Mouse (Mus musculus) spleen, adult 18-20 months (tissue): ENCODE results near the gene Ints6l.
"Not testable (repeated sequence)": the region's sequence is repeated elsewhere in the genome, so short reads cannot be mapped to it uniquely, and the experiment has no call there.

Experiments
- DNase-seq, 2 experiments: peaks; one replicate each; pipeline ENCODE4 v3.0.0; 2022; ENCODE audit warnings: mixed read lengths in 2 of 2

The Ints6l gene

GRCm38 (mm10) chrX:56454671-56455371 is at the start of gene Ints6l:
TSS of gene Ints6l (plus strand) at chrX:56454857.
- DNase-seq = peak; percentile 64 to 72

GRCm38 (mm10) chrX:56405482-56405881 is 49.2 kb upstream of the Ints6l start:
- DNase-seq = no peak

- no peak for DNase-seq
Measured at GRCm38 (mm10) chrX:56406128-56406527, 48.5 kb upstream of the Ints6l start.

- no peak for DNase-seq
Measured at GRCm38 (mm10) chrX:56416277-56416676, 38.4 kb upstream of the Ints6l start.

GRCm38 (mm10) chrX:56417541-56417940 is 37.1 kb upstream of the Ints6l start:
- DNase-seq = peak in 1 of 2 experiments; percentile 1

- no peak for DNase-seq
Measured at GRCm38 (mm10) chrX:56430601-56431000, 24.1 kb upstream of the Ints6l start.

GRCm38 (mm10) chrX:56435758-56436283 is 18.8 kb upstream of the Ints6l start:
- no peak for DNase-seq

- no peak for DNase-seq
Measured at GRCm38 (mm10) chrX:56446487-56447428, 7.9 kb upstream of the Ints6l start.

- DNase-seq = no peak
Measured at GRCm38 (mm10) chrX:56447524-56448015, 7.1 kb upstream of the Ints6l start, which contains the start of gene Gm2174. TSS of gene Gm2174 (plus strand) at chrX:56447965.

GRCm38 (mm10) chrX:56455372-56456246 is 952 bp downstream of the Ints6l start:
- peak; percentile 75 to 84 for DNase-seq

- peak in 1 of 2 experiments; percentile 4 for DNase-seq
Measured at GRCm38 (mm10) chrX:56456379-56456778, 1.7 kb downstream of the Ints6l start.

- no peak for DNase-seq
Measured at GRCm38 (mm10) chrX:56462020-56462933, 7.6 kb downstream of the Ints6l start.

GRCm38 (mm10) chrX:56464906-56465305 is 10.2 kb downstream of the Ints6l start:
- DNase-seq = no peak

- DNase-seq = no peak
Measured at GRCm38 (mm10) chrX:56467688-56468087, 13.0 kb downstream of the Ints6l start.

GRCm38 (mm10) chrX:56468422-56468821 is 13.8 kb downstream of the Ints6l start:
- DNase-seq = no peak

- DNase-seq = no peak
Measured at GRCm38 (mm10) chrX:56474035-56474434, 19.4 kb downstream of the Ints6l start.

GRCm38 (mm10) chrX:56477553-56477952 is 22.9 kb downstream of the Ints6l start:
- no peak for DNase-seq

- DNase-seq = no peak
Measured at GRCm38 (mm10) chrX:56481906-56482305, 27.2 kb downstream of the Ints6l start.

- DNase-seq = peak; percentile 14 to 66
Measured at GRCm38 (mm10) chrX:56489758-56490157, 35.1 kb downstream of the Ints6l start.

GRCm38 (mm10) chrX:56497241-56497640 is 42.6 kb downstream of the Ints6l start:
- DNase-seq = no peak

GRCm38 (mm10) chrX:56524442-56524841 is 69.8 kb downstream of the Ints6l start, which contains the start of gene Gm10477:
TSS of gene Gm10477 (plus strand) at chrX:56524742.
- DNase-seq = not testable (repeated sequence)
